Mouse (Mus musculus): ENCODE measurements around the gene Spata22. TPM values are rescaled to one million over a fixed set of nuclear protein-coding genes. Genes with fewer than 3 reads are reported as not detected.

Gene Spata22
- not detected in 2 replicates for polyA plus RNA-seq (2014; fragmentation: Nextera tagmentation; extraction: Ambion mirVana)

- Histone ChIP-seq H3K9ac (no peak within 1 kb of the TSS), H3K27ac (ENCODE audit: low read depth) (no peak within 1 kb of the TSS), H3K4me2 (no peak within 1 kb of the TSS), H3K9me3 (ENCODE audit: low read depth, low read length) (no peaks in the 10 kb centered on the region), H3K4me1 (ENCODE audit: insufficient read depth) (no peaks in the 10 kb centered on the region), H3K4me3 (ENCODE audit: low read depth, low read length) (no peak within 1 kb of the TSS), H3K27me3 (ENCODE audit: insufficient read depth, low read length) (no peaks in the 10 kb centered on the region), H3K36me3 (ENCODE audit: insufficient read depth) (no peaks in the 10 kb centered on the region)
- ATAC-seq (ENCODE audit: insufficient read depth) (no peak), DNase-seq (no peak)
- TF ChIP-seq CTCF (IDR thresholded peaks at IDR 0.05; ENCODE audit: low read depth) = no peak
- 74% methylated on average over 27 of the region's 27 CpGs for WGBS
These were observed at the start of gene Spata22, which contains the start of the genes Aspa and Gm49340 for GRCm38 (mm10) chr11:73329442-73329841. Gene Spata22, plus strand, starts transcription at chr11:73329741. Gene Aspa, minus strand, starts transcription at chr11:73329596. Gene Gm49340, plus strand, starts transcription at chr11:73329741.

GRCm38 (mm10) chr11:73280710-73281109, 48.8 kb upstream of the Spata22 start:
- TF ChIP-seq CTCF (IDR thresholded peaks at IDR 0.05; ENCODE audit: low read depth) = no peak
- H3K36me3 ChIP-seq (ENCODE audit: insufficient read depth) = no peaks in the 10 kb centered on the region
- H3K9me3 ChIP-seq (ENCODE audit: low read depth, low read length) = no peaks in the 10 kb centered on the region
- no peaks in the 10 kb centered on the region for H3K27me3 ChIP-seq (ENCODE audit: insufficient read depth, low read length)
- H3K9ac ChIP-seq = no peak overlapping the region
- peaks cover 3% of the 10 kb centered on the region for H3K4me1 ChIP-seq (ENCODE audit: insufficient read depth)
- no peak for ATAC-seq (ENCODE audit: insufficient read depth)
- WGBS = 23% methylated on average over 5 of the region's 5 CpGs
- no peak overlapping the region for H3K4me3 ChIP-seq (ENCODE audit: low read depth, low read length)
- no peak overlapping the region for H3K4me2 ChIP-seq
- H3K27ac ChIP-seq (ENCODE audit: low read depth) = no peak overlapping the region
- DNase-seq = peak; percentile 27

GRCm38 (mm10) chr11:73281528-73282027, 48.0 kb upstream of the Spata22 start:
- H3K27ac ChIP-seq (ENCODE audit: low read depth) = no peak overlapping the region
- no peaks in the 10 kb centered on the region for H3K9me3 ChIP-seq (ENCODE audit: low read depth, low read length)
- no peaks in the 10 kb centered on the region for H3K27me3 ChIP-seq (ENCODE audit: insufficient read depth, low read length)
- TF ChIP-seq CTCF (IDR thresholded peaks at IDR 0.05; ENCODE audit: low read depth) = peak; percentile 54
- peak; percentile 74 for DNase-seq
- H3K4me2 ChIP-seq = peak overlapping the region; percentile 54
- peaks cover 3% of the 10 kb centered on the region for H3K4me1 ChIP-seq (ENCODE audit: insufficient read depth)
- H3K36me3 ChIP-seq (ENCODE audit: insufficient read depth) = no peaks in the 10 kb centered on the region
- H3K9ac ChIP-seq = peak overlapping the region; percentile 39; the same call in 1 of the 2 replicates
- H3K4me3 ChIP-seq (ENCODE audit: low read depth, low read length) = peak overlapping the region; percentile 23
- peak; percentile 67; the same call in 1 of the 2 replicates for ATAC-seq (ENCODE audit: insufficient read depth)
- WGBS = 4% methylated on average over 16 of the region's 16 CpGs

GRCm38 (mm10) chr11:73283369-73283768, 46.2 kb upstream of the Spata22 start:
- Histone ChIP-seq H3K4me3 (ENCODE audit: low read depth, low read length) (no peak overlapping the region), H3K36me3 (ENCODE audit: insufficient read depth) (no peaks in the 10 kb centered on the region), H3K4me1 (ENCODE audit: insufficient read depth) (peaks cover 3% of the 10 kb centered on the region), H3K9ac (no peak overlapping the region), H3K27me3 (ENCODE audit: insufficient read depth, low read length) (no peaks in the 10 kb centered on the region), H3K4me2 (0 out of 2 replicates have a peak overlapping the region, but pooled peaks have one; percentile 7), H3K9me3 (ENCODE audit: low read depth, low read length) (no peaks in the 10 kb centered on the region), H3K27ac (ENCODE audit: low read depth) (peak overlapping the region; percentile 58)
- DNase-seq (peak; percentile 87), ATAC-seq (ENCODE audit: insufficient read depth) (peak; percentile 83)
- 41% methylated on average over 9 of the region's 9 CpGs for WGBS
- no peak for TF ChIP-seq CTCF (IDR thresholded peaks at IDR 0.05; ENCODE audit: low read depth)

- DNase-seq = no peak
- WGBS = 40% methylated on average over 1 of the region's 1 CpGs
- Histone ChIP-seq H3K9me3 (ENCODE audit: low read depth, low read length) (no peaks in the 10 kb centered on the region), H3K27ac (ENCODE audit: low read depth) (peak overlapping the region; percentile 58), H3K36me3 (ENCODE audit: insufficient read depth) (no peaks in the 10 kb centered on the region), H3K4me1 (ENCODE audit: insufficient read depth) (peaks cover 3% of the 10 kb centered on the region), H3K4me2 (no peak overlapping the region), H3K4me3 (ENCODE audit: low read depth, low read length) (no peak overlapping the region), H3K27me3 (ENCODE audit: insufficient read depth, low read length) (no peaks in the 10 kb centered on the region), H3K9ac (no peak overlapping the region)
- TF ChIP-seq CTCF (IDR thresholded peaks at IDR 0.05; ENCODE audit: low read depth) = no peak
- peak; percentile 12; the same call in 1 of the 2 replicates for ATAC-seq (ENCODE audit: insufficient read depth)
These were observed 45.6 kb upstream of the Spata22 start for GRCm38 (mm10) chr11:73283926-73284325.

- Histone ChIP-seq H3K9me3 (ENCODE audit: low read depth, low read length) (no peaks in the 10 kb centered on the region), H3K9ac (no peak overlapping the region), H3K4me1 (ENCODE audit: insufficient read depth) (peaks cover 3% of the 10 kb centered on the region), H3K36me3 (ENCODE audit: insufficient read depth) (no peaks in the 10 kb centered on the region), H3K27me3 (ENCODE audit: insufficient read depth, low read length) (no peaks in the 10 kb centered on the region), H3K4me2 (no peak overlapping the region), H3K27ac (ENCODE audit: low read depth) (peak overlapping the region; percentile 58; the same call in 1 of the 2 replicates), H3K4me3 (ENCODE audit: low read depth, low read length) (no peak overlapping the region)
- ATAC-seq (ENCODE audit: insufficient read depth) = no peak
- peak; percentile 24 for DNase-seq
- no peak for TF ChIP-seq CTCF (IDR thresholded peaks at IDR 0.05; ENCODE audit: low read depth)
These were observed 45.2 kb upstream of the Spata22 start for GRCm38 (mm10) chr11:73284351-73284750.

- Histone ChIP-seq H3K9me3 (ENCODE audit: low read depth, low read length) (no peaks in the 10 kb centered on the region), H3K36me3 (ENCODE audit: insufficient read depth) (no peaks in the 10 kb centered on the region), H3K27ac (ENCODE audit: low read depth) (no peak overlapping the region), H3K4me2 (no peak overlapping the region), H3K4me1 (ENCODE audit: insufficient read depth) (no peaks in the 10 kb centered on the region), H3K4me3 (ENCODE audit: low read depth, low read length) (no peak overlapping the region), H3K27me3 (ENCODE audit: insufficient read depth, low read length) (no peaks in the 10 kb centered on the region), H3K9ac (no peak overlapping the region)
- DNase-seq (no peak), ATAC-seq (ENCODE audit: insufficient read depth) (no peak; the same call in 1 of the 2 replicates)
- 35% methylated on average over 1 of the region's 1 CpGs for WGBS
- no peak for TF ChIP-seq CTCF (IDR thresholded peaks at IDR 0.05; ENCODE audit: low read depth)
These were observed 39.9 kb upstream of the Spata22 start for GRCm38 (mm10) chr11:73289621-73290020.

Measured in lung, embryonic 14.5 days (tissue).